Mouse (Mus musculus) leukemia stem cell, adult 10-12 weeks (primary cell): Measurements from ENCODE around the gene Rgs16. TPM values are rescaled to one million over a fixed set of nuclear protein-coding genes. Genes with fewer than 3 reads are reported as not detected.

Experiments used
- polyA plus RNA-seq: library from polyadenylated mRNA; stranded (reverse); fragments of >175 nt; gene quantifications from 2 replicates; pipeline ENCODE4 v1.2.3, GENCODE M21; 2012; ENCODE audit warnings: low replicate concordance

Gene Rgs16
- polyA plus RNA-seq: 0.38 and 0.71 TPM in 2 replicates

GRCm38 (mm10) chr1:153740145-153740544 is at the start of gene Rgs16:
Gene Rgs16 (plus strand): TSS chr1:153740349.

GRCm38 (mm10) chr1:153749211-153749801 is 9.2 kb downstream of the Rgs16 start, which contains the start of gene Rnasel:
Gene Rnasel (plus strand): TSS chr1:153749426.

Other genes with a start within 250 kb of the Rgs16 start
- gene Npl, start 190.3 kb upstream of the Rgs16 start, polyA plus RNA-seq: 0.10 and 0.68 TPM in 2 replicates
- 0.07 TPM in 1 of 2 replicates, not detected in the other for gene Rgs8, start 87.3 kb upstream of the Rgs16 start, polyA plus RNA-seq
- gene Rnasel, start 9.1 kb downstream of the Rgs16 start, polyA plus RNA-seq: 4.0 and 5.0 TPM in 2 replicates
- not detected in 2 replicates for gene Rgsl1, start 103.8 kb downstream of the Rgs16 start, polyA plus RNA-seq
- gene Teddm1b, start 134.0 kb downstream of the Rgs16 start, polyA plus RNA-seq: not detected in 2 replicates
- not detected in 2 replicates for gene Teddm1a, start 151.4 kb downstream of the Rgs16 start, polyA plus RNA-seq
- 9.3 and 48.7 TPM in 2 replicates for gene Glul, start 159.6 kb downstream of the Rgs16 start, polyA plus RNA-seq
- gene Teddm2, start 159.9 kb downstream of the Rgs16 start, polyA plus RNA-seq: 0.14 and 0.18 TPM in 2 replicates